Mouse (Mus musculus) 416B (cell line): Measurements from ENCODE around the gene B4gat1.
"Not testable (repeated sequence)": the region's sequence is repeated elsewhere in the genome, so short reads cannot be mapped to it uniquely, and the experiment has no call there.

Source experiments
- DNase-seq: peaks from one replicate; pipeline ENCODE4 v3.0.0; 2011; ENCODE audit warnings: low read depth

B4gat1 gene

DNA sequence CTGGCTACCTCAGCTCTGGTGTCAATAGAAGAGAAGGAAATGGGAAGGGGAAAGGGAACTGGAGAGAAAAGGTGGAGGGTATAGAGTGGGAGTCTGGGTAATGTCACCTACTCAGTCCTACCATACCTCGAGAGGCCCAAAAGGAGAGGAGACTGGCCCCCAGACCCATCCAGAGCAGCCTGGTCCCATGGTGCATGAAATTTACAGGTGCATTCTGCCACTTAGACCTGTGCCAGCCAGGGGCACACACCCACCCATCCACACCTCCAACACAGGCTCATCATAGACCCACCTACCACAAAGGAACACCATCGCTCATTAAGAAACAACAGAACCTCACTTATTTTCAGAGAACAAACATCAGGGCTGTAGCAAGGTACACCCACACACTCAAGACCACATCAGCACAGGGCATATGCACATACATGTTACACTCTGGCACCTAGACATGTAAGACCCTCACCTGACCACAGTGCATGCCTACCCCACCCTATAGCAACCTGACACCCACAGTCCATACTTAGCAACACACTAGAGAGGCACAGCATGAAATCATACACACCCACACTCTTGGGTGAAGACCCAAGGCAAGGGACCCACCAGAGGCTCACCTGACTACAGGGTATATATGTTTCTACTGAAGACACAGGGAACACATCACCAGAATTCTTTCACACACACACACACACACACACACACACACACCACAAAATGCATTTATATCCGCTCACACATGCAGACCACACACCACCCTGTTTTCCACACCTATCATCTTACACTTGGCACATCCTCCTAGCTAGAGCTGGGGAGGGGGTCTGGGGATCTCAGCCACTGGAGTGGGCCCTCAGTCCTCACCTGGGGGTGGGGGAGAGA, 45.6 kb downstream of the B4gat1 start:
- DNase-seq = no peak

DNA sequence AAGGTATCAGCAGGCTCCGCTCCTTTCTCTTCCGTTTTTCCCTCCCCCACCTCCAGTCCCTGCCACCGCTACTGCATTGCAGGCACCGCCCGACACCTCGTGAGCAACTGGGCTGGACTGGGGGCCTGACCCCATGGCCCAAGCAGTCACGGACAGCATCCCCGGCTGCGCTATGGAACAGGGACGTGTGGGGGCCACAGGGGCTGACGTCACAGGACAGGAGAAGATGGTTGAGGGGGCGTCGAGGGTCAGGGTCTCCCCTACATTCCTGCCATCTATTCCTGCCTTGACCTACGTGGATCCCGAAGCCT, 46.2 kb downstream of the B4gat1 start:
- no peak for DNase-seq

DNA sequence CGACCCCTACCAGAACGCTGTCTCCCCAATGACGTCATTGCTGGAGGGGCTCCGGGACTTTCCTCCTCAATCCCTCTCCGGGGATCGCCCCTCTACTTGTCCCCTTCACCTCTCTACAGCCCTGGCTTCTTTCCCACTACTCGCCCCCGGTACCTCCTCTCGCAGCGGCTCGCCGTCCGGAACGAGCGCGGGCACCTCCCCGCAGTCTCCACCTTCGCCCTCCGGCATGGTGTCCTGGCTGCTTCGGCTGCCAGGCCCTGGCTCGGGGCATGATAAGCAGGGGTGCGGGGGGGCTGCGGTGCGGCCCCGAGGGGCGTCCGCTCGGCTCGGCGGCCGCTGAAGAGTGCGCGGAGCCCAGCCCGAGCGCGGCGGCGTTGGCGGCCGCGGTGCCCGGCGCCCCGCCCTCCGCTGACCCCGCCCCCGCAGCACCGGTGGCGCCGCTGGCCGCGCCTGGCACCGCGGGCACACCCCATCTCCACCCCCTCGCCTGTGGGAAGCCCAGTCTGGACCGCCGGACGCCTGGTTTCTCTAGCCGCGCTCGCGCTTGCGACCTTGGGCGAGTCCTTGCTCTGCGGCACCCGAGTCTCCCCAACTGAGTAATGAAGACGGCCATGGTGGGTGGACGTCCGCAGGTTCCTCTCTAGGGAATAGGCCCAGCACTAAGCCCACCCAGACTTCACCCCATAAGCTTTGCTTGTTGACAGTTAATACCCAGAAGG, 46.7 kb downstream of the B4gat1 start, which contains the start of gene Tmem151a:
TSS of gene Tmem151a (minus strand) at position 387 of the 719 bp plus-strand sequence.
- no peak for DNase-seq

DNA sequence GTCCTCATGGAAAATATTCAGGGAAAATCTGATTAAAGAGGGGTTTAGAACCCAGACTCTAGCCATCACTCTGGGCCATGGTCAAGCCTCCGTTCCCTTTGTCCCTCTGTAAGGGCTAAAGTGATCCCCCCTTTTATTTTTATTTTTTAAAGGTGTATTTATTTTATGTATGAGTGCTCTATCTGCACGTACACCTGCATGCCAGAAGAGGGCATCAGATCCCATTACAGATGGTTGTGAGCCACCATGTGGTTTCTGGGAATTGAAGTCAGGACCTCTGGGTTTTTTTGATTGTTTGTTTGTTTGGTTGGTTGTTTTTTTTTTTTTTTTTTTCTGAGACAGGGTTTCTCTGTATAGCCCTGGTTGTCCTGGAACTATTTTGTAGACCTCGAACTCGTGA, 47.9 kb downstream of the B4gat1 start:
- not testable (repeated sequence) for DNase-seq

DNA sequence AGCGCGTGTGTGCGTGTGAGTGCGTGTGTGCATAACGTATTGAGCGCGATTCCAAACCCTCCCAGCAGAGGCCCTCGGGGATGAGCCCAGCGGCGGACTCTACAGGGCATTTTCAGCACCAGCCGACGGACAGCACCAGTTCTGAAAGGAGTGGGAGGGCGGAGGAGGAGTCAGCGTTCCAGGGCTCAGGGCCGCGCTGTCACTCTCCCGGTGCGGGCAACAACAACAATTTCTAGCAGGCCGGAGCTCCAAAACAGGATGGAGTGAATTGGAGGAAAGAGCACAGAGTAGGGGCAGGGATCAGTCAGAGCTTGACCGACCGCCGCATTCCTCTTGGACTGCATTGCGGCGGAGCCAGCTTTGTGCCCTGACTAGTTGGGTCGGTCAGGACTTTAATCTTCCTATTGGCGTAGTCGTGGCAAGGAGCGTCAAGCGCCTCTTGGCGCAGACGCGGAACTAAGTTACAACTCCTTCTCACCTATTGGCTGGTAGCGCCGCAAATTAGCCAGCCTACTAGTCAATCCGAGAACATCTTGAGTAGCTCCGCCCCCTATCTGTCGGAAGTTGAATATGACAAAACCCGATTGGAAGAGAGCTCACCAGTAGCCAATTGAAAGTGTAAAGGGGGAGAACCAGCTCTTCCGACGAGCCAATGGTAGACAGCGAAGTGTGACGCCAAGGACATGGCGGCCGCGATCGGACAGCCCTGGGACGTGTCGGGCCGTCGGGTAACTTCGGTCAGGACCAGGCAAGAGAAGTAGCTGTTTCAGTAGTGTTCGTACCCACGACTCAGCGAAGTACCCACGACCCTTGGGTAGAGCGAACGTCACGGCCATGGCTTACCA, 49.5 kb downstream of the B4gat1 start, which contains the start of gene Yif1a:
TSS of gene Yif1a (plus strand) at position 655 of the 845 bp plus-strand sequence.
- peak; percentile 100 for DNase-seq

DNA sequence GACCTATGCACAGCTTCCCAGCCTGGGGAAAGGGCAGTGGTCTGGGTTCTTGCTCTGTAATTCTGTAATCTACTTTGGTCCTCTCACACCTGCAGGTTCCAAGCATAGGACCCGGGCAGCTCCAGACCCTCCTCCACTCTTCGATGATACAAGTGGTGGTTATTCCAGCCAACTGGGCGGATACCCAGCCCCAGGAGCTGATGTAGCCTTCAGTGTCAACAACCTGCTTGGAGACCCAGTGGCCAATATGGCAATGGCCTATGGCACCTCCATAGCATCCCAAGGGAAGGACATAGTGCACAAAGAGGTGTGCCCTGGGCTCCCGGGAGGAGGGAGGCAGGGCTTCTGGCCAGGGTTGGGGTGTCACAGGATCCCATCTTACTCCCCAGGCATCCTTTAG, 50.7 kb downstream of the B4gat1 start:
- DNase-seq = no peak
